Mouse (Mus musculus) olfactory bulb, adult 2 months (tissue): ENCODE data around the gene Dpf3.

Source experiments
- CTCF ChIP-seq: fragments of 200-500 bp; IDR thresholded peaks from 2 replicates; pipeline ENCODE4 v1.5.1; 2012; ENCODE audit warnings: low read depth, mild to moderate bottlenecking, low read length, moderate library complexity; ENCODE audit not compliant: insufficient read depth
- POLR2A ChIP-seq: fragments of 200-500 bp; IDR thresholded peaks from 2 replicates; pipeline ENCODE4 v1.6.1; 2012; ENCODE audit warnings: mild to moderate bottlenecking, low read depth, low read length, moderate library complexity; ENCODE audit not compliant: insufficient read depth

GRCm38 (mm10) chr12:83483653-83484052 is 3.9 kb downstream of the Dpf3 start:
- TF ChIP-seq CTCF (no peak), POLR2A (no peak)
